Mouse (Mus musculus) cerebellum, postnatal 36 days (tissue): Measurements from ENCODE around the gene Pip5kl1.
A peak's percentile ranks its signal among the peaks of the same experiment; 100 is the strongest.

Source experiments
- DNase-seq, 2 experiments: peaks; one replicate each; pipeline ENCODE4 v3.0.0; 2021 to 2022; ENCODE audit warnings: mixed read lengths in 2 of 2

The Pip5kl1 gene

DNA sequence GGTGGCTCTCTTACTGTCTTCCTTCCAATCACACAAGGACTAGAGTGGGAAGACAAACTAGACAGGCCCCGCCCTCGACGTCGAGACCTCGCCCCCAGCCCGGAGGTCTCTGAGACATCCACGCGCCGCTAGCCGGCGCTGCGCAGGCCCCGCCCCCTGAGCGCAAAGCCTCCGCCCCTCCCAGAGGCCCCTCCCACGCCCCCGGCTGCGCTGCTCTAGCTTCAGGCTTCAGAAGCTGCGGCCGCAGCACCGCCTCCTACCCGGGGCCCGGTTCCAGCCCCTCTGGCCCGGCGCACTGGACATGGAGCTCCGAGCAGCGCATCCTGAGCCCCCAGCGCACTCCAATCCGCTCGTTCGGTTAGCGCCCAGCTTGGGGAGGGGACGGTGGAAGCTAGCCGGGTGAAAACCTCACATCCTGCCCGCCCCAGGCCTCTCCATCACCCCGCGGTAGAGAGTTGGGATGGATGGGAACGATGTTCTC, 12.3 kb downstream of the Pip5kl1 start, which contains the start of gene St6galnac4:
Gene St6galnac4, plus strand, starts transcription at position 225 of the 481 bp plus-strand sequence.
- DNase-seq = peak; percentile 86 to 95

DNA sequence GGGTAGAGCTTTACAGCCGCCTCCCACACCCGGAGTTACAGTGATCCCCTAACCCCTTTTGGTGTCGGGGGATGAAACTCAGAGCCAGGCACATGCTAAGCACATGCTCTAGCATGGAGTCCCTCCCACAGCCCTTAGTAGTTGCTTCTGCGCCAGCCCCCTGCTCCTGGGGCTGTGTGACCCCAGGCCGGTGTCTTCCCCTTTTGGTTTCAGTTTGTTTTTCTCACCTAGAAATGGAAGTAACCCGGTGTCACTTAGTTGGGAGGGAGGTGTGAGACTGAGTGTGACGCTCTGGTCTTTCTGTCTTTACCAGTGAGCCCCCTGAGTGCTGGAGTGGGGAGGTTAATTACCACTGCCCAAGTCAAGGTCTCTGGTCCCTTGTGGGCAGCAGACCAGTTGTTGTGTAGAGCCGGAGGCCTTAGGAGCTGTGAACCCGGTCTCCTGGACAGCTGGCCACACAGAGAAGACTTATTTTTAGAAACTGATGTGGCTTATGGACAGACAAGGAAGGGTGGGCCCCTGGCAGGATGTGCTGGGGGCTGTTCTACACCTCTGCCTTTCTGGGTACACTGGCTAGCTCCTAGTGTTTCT, 13.2 kb downstream of the Pip5kl1 start:
- DNase-seq = no peak

DNA sequence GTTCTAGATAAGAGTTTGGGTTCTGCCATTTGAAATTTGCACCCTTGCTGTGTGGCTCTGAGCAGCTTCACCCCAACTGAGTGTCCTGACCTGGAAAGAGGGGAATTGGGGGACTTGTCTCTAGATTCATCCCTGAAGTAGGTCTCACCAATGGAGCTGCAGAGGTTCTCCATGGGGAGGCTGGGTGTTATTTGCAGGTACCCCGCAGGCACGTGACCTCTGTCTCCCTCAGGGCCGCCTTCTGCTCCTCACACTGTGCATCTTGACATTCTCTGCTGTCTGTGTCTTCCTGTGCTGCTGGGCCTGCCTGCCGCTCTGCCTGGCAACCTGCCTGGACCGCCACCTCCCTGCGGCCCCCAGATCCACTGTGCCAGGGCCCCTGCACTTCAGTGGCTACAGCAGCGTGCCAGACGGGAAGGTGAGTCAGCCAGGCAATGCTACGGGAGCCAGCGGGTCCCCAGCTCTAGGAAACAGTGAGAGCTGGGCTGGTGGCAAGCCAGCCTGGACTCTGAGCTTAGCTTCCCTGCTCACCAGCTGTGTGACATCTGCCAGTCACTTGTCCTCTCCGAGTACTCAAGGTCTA, 14.7 kb downstream of the Pip5kl1 start:
- peak; percentile 86 to 91 for DNase-seq

DNA sequence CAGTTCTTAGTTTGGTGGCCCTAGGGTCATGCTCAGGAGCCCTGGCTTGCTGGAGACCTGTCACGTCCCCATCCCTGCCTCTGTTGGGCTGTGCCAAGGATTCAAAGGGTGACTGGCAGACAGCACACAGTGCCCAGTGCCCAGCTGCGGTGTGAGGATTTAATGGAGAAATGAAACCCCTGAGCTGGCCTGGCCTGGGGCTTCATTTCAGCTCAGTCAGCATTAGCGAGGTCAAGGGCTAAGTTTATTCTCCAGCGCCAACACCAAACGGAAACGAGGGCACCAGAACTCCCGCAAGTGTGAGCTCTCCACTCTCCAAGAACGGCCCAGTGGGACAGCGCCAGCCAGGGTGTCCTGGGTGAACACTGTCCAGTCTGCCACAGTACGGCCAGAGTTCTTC, 15.6 kb downstream of the Pip5kl1 start:
- DNase-seq = no peak

GRCm38 (mm10) chr2:32591249-32591648, 16.7 kb downstream of the Pip5kl1 start:
- DNase-seq = no peak

- peak; percentile 88 to 89 for DNase-seq
Observed at GRCm38 (mm10) chr2:32596725-32597124, 22.1 kb downstream of the Pip5kl1 start.

DNA sequence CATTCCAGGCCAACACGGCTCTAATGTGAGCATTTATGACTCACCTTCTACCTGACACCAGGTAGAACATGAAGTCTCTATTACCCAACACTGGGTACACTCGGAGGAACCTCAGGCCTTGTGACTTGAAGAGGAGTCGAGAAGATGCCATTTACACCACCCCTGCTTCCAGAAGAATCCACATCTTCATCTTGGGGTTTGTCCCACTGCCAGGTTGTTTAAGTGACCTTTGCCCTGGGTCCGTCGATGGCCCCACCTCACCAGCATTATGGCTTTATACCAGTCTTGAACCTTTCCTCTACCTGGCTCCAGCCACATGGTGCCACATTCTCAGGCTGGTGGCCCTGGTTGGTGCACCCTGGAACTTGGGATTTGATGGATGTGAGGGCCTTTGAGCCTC, 22.7 kb downstream of the Pip5kl1 start:
- no peak for DNase-seq

- no peak for DNase-seq
Observed at GRCm38 (mm10) chr2:32597699-32598098, 23.1 kb downstream of the Pip5kl1 start.

DNA sequence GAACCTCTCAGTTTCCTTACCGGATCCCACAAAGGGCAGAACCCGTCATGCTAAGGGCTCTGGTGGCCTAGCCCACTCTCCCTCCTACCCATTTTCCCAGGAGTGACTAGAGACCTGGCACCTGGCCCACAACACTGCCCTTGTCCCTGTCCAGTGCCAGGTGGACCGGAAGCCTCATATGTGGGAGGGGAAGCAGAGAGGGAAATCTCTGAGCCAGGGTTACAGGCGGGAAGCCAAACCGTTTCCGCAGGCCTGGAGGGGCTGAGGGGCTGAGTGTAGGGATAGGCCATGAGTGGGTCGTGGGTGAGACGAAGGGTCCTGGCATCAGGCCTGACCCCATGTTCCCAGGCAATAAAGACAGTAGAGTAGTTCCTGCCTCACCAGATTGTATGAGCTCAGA, 23.9 kb downstream of the Pip5kl1 start:
- DNase-seq = peak; percentile 69 to 73

- DNase-seq = no peak
Observed at GRCm38 (mm10) chr2:32599409-32599808, 24.8 kb downstream of the Pip5kl1 start, which contains the start of gene St6galnac6. Gene St6galnac6, plus strand, starts transcription at chr2:32599709.

GRCm38 (mm10) chr2:32601417-32602065, 26.9 kb downstream of the Pip5kl1 start:
- peak; percentile 51 to 58 for DNase-seq

GRCm38 (mm10) chr2:32602600-32603054, 28.0 kb downstream of the Pip5kl1 start:
- DNase-seq = peak; percentile 93 to 97

GRCm38 (mm10) chr2:32604631-32605030, 30.0 kb downstream of the Pip5kl1 start:
- DNase-seq = no peak

DNA sequence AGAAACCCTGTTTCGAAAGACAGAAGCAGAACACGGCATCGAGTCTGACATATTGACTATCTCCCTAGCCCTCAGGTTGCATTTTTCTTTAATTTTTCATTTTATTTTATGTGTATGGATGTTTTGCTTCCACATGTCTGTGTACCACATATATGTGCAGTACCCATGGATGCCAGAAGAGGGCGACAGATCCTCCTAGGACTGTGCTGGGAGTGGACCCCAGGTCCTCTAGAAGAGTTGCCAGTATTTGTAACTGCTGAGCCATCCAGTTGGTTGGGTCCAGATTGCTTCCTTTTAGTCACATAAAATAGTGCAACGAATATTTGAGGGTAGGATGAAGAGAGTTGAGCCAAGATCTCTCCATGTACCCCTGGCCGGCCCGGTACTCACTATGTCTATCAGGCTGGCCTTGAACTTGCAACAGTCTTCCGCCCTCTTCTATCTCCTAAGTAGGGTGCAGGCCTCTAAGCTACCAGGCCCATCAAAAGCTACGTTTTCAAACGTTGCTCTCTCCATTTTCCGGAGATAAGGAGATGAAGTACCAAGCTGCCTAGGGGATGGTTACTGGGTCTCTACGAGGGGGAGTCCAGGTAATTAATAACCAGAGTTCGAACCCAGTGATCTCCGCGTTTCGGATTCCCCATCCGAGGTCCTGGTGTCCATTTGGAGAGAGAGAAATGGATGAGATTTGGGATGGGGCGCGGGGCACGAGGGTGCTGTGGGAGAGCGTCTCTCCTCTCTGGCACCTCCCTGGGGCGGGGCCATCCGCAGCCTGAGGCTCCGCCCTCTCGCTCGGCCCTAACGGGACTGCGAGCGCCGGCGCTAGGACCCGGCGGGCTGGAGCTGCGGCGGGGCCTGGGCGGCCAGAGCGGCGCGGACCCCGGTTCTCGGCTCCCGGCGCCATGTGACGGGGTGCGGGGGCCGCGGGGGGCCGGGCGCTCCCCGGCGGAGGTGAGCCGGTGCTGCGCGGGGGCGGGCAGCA, 31.9 kb downstream of the Pip5kl1 start:
- peak; percentile 81 to 89 for DNase-seq

DNA sequence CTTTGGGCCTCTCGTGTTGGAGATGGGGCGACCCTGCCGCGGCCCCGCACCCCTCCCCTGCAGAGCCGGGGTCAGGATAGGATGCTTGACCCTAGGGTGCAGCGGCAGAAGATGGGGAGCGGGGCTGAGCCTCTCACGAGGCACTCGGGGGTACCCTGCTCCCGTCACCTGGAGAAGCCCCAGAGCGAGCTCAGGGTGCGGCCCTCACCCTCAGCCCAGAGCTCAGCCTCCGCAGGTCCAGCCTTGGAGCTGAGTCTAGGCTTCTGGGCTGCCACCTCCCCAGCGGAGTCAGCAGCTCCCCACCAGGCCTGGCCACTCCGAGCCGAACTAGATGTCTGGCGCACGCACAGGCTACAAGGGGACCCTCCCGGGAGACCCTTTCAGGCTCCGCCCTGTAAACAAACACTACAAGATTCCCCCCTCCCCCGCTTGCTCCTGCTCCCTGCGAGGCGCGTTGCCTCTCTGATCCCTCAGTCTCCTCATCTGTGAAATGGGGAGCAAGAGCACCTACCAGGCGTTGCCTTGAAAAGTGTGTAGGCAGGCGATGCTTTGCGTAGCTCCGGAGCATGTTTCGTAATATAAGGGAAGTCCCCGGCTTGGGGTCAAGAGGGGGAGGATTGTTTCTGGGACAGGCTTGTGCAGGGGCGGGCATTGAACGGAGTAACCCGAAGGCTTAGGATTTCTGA, 32.8 kb downstream of the Pip5kl1 start:
- DNase-seq = peak in 1 of 2 experiments; percentile 51

DNA sequence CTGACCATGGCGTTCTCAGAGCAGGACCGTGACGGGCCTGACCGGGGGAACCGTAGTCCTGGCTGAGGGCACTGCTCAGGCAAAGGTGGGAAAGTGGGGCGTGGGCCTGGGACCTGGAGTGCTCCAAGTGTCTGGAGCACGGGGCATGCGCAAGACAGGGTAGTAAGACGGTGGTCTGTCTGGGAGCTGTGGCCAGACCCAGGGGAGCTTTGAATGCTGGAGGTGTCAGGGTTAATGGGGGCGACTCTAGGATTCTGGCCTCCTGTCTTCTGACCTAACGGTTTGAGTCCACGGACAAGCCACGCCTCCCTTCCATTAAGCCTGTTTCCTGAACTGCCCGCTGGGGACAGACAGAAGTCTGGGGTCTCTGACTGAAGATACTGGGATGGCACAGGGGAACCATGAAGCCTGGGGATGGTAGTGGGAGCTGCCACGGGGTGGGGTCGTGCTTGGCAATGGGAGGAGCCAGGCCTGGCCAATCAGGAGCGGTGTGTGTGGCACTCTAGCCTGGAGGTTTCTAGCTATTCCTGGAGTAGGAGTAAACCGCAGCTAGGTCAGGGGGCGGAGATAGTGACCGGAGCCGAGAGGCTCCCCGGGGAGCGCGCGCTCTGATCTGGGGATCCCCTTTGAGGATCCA, 33.7 kb downstream of the Pip5kl1 start:
- DNase-seq = peak; percentile 55 to 65

DNA sequence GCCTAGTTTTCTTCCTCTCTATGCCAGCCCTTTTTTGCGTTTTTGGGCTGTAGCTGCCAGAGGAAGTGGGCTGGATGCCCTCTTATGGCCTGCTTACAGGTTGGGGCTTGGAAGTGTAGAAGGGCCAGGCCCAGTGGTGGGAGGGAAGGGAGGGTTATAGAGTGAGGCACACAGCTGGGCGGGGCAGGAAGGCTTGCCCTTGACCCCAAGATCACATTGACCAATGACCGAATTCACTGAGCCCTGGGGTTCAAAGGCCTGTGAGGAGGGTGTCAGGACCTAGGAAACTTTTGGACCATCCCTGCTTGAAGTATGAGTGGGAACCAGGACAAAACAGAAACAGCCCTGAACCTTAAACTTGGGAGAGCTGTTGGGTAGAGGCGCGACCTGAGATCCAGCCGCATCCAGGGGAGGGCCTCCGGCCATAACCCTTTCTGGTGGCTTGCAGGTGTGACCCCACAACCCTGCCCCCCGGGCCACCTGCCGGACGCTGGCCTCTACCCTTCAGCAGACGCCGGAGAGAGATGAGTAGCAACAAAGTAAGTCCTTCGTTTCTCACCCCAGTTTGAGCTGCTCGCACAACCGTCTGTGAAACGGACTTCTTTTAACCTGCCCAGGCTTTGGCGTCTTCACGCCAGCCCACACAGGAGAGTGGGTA, 34.3 kb downstream of the Pip5kl1 start:
- DNase-seq = no peak

DNA sequence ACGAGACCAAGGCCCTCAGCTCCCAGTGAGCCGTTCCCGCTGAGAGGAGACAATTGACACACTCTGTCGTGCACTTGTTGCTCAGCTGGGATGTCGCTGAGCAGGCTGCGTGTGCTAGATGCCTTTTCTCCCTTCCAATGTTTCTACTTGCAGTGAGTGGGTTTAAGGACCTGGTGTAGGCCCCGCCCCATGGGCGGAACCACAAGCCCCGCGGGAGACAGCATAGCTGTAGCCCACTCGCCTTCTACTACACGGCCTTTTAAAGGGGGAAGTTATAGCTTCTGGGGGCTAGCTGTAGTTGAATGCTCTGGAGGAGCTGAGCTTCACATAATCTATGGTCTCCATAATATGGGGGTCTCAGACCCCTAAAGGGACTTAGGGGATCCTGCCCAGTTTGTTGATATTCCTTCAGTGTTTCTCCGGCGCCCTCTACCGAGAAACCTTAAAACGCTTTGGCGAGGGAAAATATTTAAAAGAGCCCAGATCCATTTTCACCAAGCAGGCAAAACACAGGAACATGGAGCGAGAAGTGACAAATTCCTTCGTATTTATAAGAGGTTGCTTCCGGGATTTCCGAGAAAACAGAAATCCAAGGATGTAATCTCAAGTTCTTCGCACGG, 36.1 kb downstream of the Pip5kl1 start:
- no peak for DNase-seq

- no peak for DNase-seq
Observed at GRCm38 (mm10) chr2:32612274-32612673, 37.7 kb downstream of the Pip5kl1 start.

DNA sequence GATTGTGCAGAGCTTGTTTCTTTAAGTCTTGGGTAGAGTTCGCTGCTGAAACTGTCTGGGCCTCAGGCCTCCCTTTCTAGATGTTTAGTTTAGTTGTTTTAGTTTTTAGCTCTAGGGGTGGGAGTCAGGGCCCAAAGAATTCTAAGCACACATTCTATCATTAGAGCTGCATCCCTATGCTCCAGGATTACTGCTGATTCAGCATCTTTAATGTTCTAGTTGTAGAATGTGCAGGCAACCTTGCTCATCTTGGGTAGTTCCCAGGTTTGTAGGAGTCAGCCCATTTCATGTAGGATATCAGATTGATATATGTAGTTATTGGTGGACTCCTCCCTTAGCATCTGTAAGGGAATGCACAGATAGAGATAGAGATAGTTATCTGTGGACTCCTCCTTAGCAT, 42.5 kb downstream of the Pip5kl1 start:
- no peak for DNase-seq
